Mouse (Mus musculus): Measurements from ENCODE around the gene Wwc2. TPM values are rescaled to one million over a fixed set of nuclear protein-coding genes. Genes with fewer than 3 reads are reported as not detected.

Gene Wwc2
- polyA plus RNA-seq, 1 experiment from 2014 or later: 5.6 TPM

- no peak for ATAC-seq (ENCODE audit: low read depth)
- 95% methylated on average over 6 of the region's 6 CpGs for WGBS
- Histone ChIP-seq H3K9ac (replicated peaks; ENCODE audit: low read depth, low read length) (no peak overlapping the region), H3K27ac (ENCODE audit: low read depth, low read length) (no peak overlapping the region), H3K4me3 (ENCODE audit: low read depth, low read length) (no peak overlapping the region), H3K4me1 (ENCODE audit: control insufficient read depth, insufficient read depth, low read length) (peaks cover 5% of the 10 kb centered on the region; the same call in 1 of the 2 replicates), H3K36me3 (ENCODE audit: control insufficient read depth, insufficient read depth, low read length) (no peaks in the 10 kb centered on the region), H3K27me3 (ENCODE audit: control insufficient read depth, insufficient read depth, low read length) (no peaks in the 10 kb centered on the region), H3K9me3 (ENCODE audit: control insufficient read depth, low read length) (no peaks in the 10 kb centered on the region), H3K4me2 (ENCODE audit: low read depth, low read length) (no peak overlapping the region)
These were observed 4.7 kb upstream of the Wwc2 start for GRCm38 (mm10) chr8:47995391-47995790.

GRCm38 (mm10) chr8:47994618-47995274 is 4.0 kb upstream of the Wwc2 start:
- Histone ChIP-seq H3K9ac (replicated peaks; ENCODE audit: low read depth, low read length) (no peak overlapping the region), H3K27ac (ENCODE audit: low read depth, low read length) (no peak overlapping the region), H3K4me1 (ENCODE audit: control insufficient read depth, insufficient read depth, low read length) (peaks cover 5% of the 10 kb centered on the region; the same call in 1 of the 2 replicates), H3K4me2 (ENCODE audit: low read depth, low read length) (no peak overlapping the region), H3K27me3 (ENCODE audit: control insufficient read depth, insufficient read depth, low read length) (no peaks in the 10 kb centered on the region), H3K36me3 (ENCODE audit: control insufficient read depth, insufficient read depth, low read length) (no peaks in the 10 kb centered on the region), H3K4me3 (ENCODE audit: low read depth, low read length) (no peak overlapping the region), H3K9me3 (ENCODE audit: control insufficient read depth, low read length) (no peaks in the 10 kb centered on the region)
- no peak for ATAC-seq (ENCODE audit: low read depth)
- 80% methylated on average over 25 of the region's 25 CpGs for WGBS

GRCm38 (mm10) chr8:47990386-47990772 is 345 bp downstream of the Wwc2 start:
- Histone ChIP-seq H3K4me3 (ENCODE audit: low read depth, low read length) (peak overlapping the region; percentile 76), H3K4me1 (ENCODE audit: control insufficient read depth, insufficient read depth, low read length) (peaks cover 22% of the 10 kb centered on the region; the same call in 1 of the 2 replicates), H3K9ac (replicated peaks; ENCODE audit: low read depth, low read length) (peak overlapping the region; percentile 72), H3K36me3 (ENCODE audit: control insufficient read depth, insufficient read depth, low read length) (no peaks in the 10 kb centered on the region), H3K9me3 (ENCODE audit: control insufficient read depth, low read length) (no peaks in the 10 kb centered on the region), H3K4me2 (ENCODE audit: low read depth, low read length) (peak overlapping the region; percentile 87), H3K27ac (ENCODE audit: low read depth, low read length) (peak overlapping the region; percentile 69), H3K27me3 (ENCODE audit: control insufficient read depth, insufficient read depth, low read length) (no peaks in the 10 kb centered on the region)
- peak; percentile 95 for ATAC-seq (ENCODE audit: low read depth)
- 1% methylated on average over 35 of the region's 45 CpGs for WGBS

GRCm38 (mm10) chr8:47989655-47990385 is 904 bp downstream of the Wwc2 start:
- no peaks in the 10 kb centered on the region for H3K36me3 ChIP-seq (ENCODE audit: control insufficient read depth, insufficient read depth, low read length)
- H3K4me1 ChIP-seq (ENCODE audit: control insufficient read depth, insufficient read depth, low read length): peaks cover 22% of the 10 kb centered on the region; the same call in 1 of the 2 replicates
- no peaks in the 10 kb centered on the region for H3K9me3 ChIP-seq (ENCODE audit: control insufficient read depth, low read length)
- H3K27me3 ChIP-seq (ENCODE audit: control insufficient read depth, insufficient read depth, low read length): no peaks in the 10 kb centered on the region
- H3K4me2 ChIP-seq (ENCODE audit: low read depth, low read length): peak overlapping the region; percentile 87
- H3K4me3 ChIP-seq (ENCODE audit: low read depth, low read length): peak overlapping the region; percentile 76
- H3K27ac ChIP-seq (ENCODE audit: low read depth, low read length): peak overlapping the region; percentile 69
- H3K9ac ChIP-seq (replicated peaks; ENCODE audit: low read depth, low read length): peak overlapping the region; percentile 72
- WGBS: under 1% methylated on average over 40 of the region's 66 CpGs
- peak; percentile 32 for ATAC-seq (ENCODE audit: low read depth)

- H3K36me3 ChIP-seq (ENCODE audit: control insufficient read depth, insufficient read depth, low read length): no peaks in the 10 kb centered on the region
- peak overlapping the region; percentile 87 for H3K4me2 ChIP-seq (ENCODE audit: low read depth, low read length)
- ATAC-seq (ENCODE audit: low read depth): no peak
- no peak overlapping the region for H3K27ac ChIP-seq (ENCODE audit: low read depth, low read length)
- H3K4me1 ChIP-seq (ENCODE audit: control insufficient read depth, insufficient read depth, low read length): peaks cover 22% of the 10 kb centered on the region; the same call in 1 of the 2 replicates
- no peaks in the 10 kb centered on the region for H3K9me3 ChIP-seq (ENCODE audit: control insufficient read depth, low read length)
- peak overlapping the region; percentile 76 for H3K4me3 ChIP-seq (ENCODE audit: low read depth, low read length)
- 24% methylated on average over 8 of the region's 8 CpGs for WGBS
- H3K9ac ChIP-seq (replicated peaks; ENCODE audit: low read depth, low read length): peak overlapping the region; percentile 72
- no peaks in the 10 kb centered on the region for H3K27me3 ChIP-seq (ENCODE audit: control insufficient read depth, insufficient read depth, low read length)
These were observed 1.5 kb downstream of the Wwc2 start for GRCm38 (mm10) chr8:47989211-47989610.

GRCm38 (mm10) chr8:47988111-47988510 is 2.6 kb downstream of the Wwc2 start:
- ATAC-seq (ENCODE audit: low read depth): no peak
- Histone ChIP-seq H3K9me3 (ENCODE audit: control insufficient read depth, low read length) (no peaks in the 10 kb centered on the region), H3K4me2 (ENCODE audit: low read depth, low read length) (peak overlapping the region; percentile 8; the same call in 1 of the 2 replicates), H3K4me1 (ENCODE audit: control insufficient read depth, insufficient read depth, low read length) (peaks cover 22% of the 10 kb centered on the region; the same call in 1 of the 2 replicates), H3K36me3 (ENCODE audit: control insufficient read depth, insufficient read depth, low read length) (no peaks in the 10 kb centered on the region), H3K4me3 (ENCODE audit: low read depth, low read length) (no peak overlapping the region), H3K9ac (replicated peaks; ENCODE audit: low read depth, low read length) (no peak overlapping the region), H3K27me3 (ENCODE audit: control insufficient read depth, insufficient read depth, low read length) (no peaks in the 10 kb centered on the region), H3K27ac (ENCODE audit: low read depth, low read length) (no peak overlapping the region)
- 62% methylated on average over 15 of the region's 15 CpGs for WGBS

GRCm38 (mm10) chr8:47985644-47986043 is 5.1 kb downstream of the Wwc2 start:
- no peak overlapping the region for H3K9ac ChIP-seq (replicated peaks; ENCODE audit: low read depth, low read length)
- no peak overlapping the region for H3K27ac ChIP-seq (ENCODE audit: low read depth, low read length)
- no peak overlapping the region for H3K4me3 ChIP-seq (ENCODE audit: low read depth, low read length)
- H3K27me3 ChIP-seq (ENCODE audit: control insufficient read depth, insufficient read depth, low read length): no peaks in the 10 kb centered on the region
- H3K4me1 ChIP-seq (ENCODE audit: control insufficient read depth, insufficient read depth, low read length): peaks cover 17% of the 10 kb centered on the region; the same call in 1 of the 2 replicates
- WGBS: 35% methylated on average over 10 of the region's 10 CpGs
- no peak overlapping the region for H3K4me2 ChIP-seq (ENCODE audit: low read depth, low read length)
- H3K36me3 ChIP-seq (ENCODE audit: control insufficient read depth, insufficient read depth, low read length): no peaks in the 10 kb centered on the region
- H3K9me3 ChIP-seq (ENCODE audit: control insufficient read depth, low read length): no peaks in the 10 kb centered on the region
- no peak for ATAC-seq (ENCODE audit: low read depth)

GRCm38 (mm10) chr8:47985243-47985642 is 5.5 kb downstream of the Wwc2 start:
- no peaks in the 10 kb centered on the region for H3K9me3 ChIP-seq (ENCODE audit: control insufficient read depth, low read length)
- H3K27ac ChIP-seq (ENCODE audit: low read depth, low read length): no peak overlapping the region; the same call in 1 of the 2 replicates
- H3K27me3 ChIP-seq (ENCODE audit: control insufficient read depth, insufficient read depth, low read length): no peaks in the 10 kb centered on the region
- no peak overlapping the region for H3K9ac ChIP-seq (replicated peaks; ENCODE audit: low read depth, low read length)
- no peak overlapping the region for H3K4me3 ChIP-seq (ENCODE audit: low read depth, low read length)
- H3K4me2 ChIP-seq (ENCODE audit: low read depth, low read length): no peak overlapping the region
- H3K36me3 ChIP-seq (ENCODE audit: control insufficient read depth, insufficient read depth, low read length): no peaks in the 10 kb centered on the region
- H3K4me1 ChIP-seq (ENCODE audit: control insufficient read depth, insufficient read depth, low read length): peaks cover 17% of the 10 kb centered on the region; the same call in 1 of the 2 replicates
- ATAC-seq (ENCODE audit: low read depth): no peak

- 94% methylated on average over 6 of the region's 6 CpGs for WGBS
- no peak overlapping the region for H3K4me2 ChIP-seq (ENCODE audit: low read depth, low read length)
- no peak overlapping the region for H3K9ac ChIP-seq (replicated peaks; ENCODE audit: low read depth, low read length)
- no peak for ATAC-seq (ENCODE audit: low read depth)
- H3K4me1 ChIP-seq (ENCODE audit: control insufficient read depth, insufficient read depth, low read length): 0 out of 2 replicates have a peak, but pooled peaks cover 4% of the 10 kb centered on the region
- H3K27me3 ChIP-seq (ENCODE audit: control insufficient read depth, insufficient read depth, low read length): no peaks in the 10 kb centered on the region
- no peaks in the 10 kb centered on the region for H3K36me3 ChIP-seq (ENCODE audit: control insufficient read depth, insufficient read depth, low read length)
- H3K4me3 ChIP-seq (ENCODE audit: low read depth, low read length): no peak overlapping the region
- H3K9me3 ChIP-seq (ENCODE audit: control insufficient read depth, low read length): no peaks in the 10 kb centered on the region
- H3K27ac ChIP-seq (ENCODE audit: low read depth, low read length): no peak overlapping the region
These were observed 9.6 kb downstream of the Wwc2 start for GRCm38 (mm10) chr8:47981075-47981474.
